Mouse (Mus musculus) brain, adult 10 weeks (tissue): ENCODE data around the gene Morc2a. TPM values are rescaled to one million over a fixed set of nuclear protein-coding genes. Genes with fewer than 3 reads are reported as not detected.

Experiments
- polyA plus RNA-seq: library from polyadenylated mRNA; stranded (reverse); fragments of 350-450 nt; fragmentation: Illumina TruSeq; extraction: RNeasy Lipid Tissue Mini Kit (QIAGEN cat#74804); gene quantifications from one replicate; pipeline ENCODE4 v1.2.3, GENCODE M21; 2015; ENCODE audit warnings: low read depth, low replicate concordance

Morc2a gene
- 25.8 TPM for polyA plus RNA-seq

DNA sequence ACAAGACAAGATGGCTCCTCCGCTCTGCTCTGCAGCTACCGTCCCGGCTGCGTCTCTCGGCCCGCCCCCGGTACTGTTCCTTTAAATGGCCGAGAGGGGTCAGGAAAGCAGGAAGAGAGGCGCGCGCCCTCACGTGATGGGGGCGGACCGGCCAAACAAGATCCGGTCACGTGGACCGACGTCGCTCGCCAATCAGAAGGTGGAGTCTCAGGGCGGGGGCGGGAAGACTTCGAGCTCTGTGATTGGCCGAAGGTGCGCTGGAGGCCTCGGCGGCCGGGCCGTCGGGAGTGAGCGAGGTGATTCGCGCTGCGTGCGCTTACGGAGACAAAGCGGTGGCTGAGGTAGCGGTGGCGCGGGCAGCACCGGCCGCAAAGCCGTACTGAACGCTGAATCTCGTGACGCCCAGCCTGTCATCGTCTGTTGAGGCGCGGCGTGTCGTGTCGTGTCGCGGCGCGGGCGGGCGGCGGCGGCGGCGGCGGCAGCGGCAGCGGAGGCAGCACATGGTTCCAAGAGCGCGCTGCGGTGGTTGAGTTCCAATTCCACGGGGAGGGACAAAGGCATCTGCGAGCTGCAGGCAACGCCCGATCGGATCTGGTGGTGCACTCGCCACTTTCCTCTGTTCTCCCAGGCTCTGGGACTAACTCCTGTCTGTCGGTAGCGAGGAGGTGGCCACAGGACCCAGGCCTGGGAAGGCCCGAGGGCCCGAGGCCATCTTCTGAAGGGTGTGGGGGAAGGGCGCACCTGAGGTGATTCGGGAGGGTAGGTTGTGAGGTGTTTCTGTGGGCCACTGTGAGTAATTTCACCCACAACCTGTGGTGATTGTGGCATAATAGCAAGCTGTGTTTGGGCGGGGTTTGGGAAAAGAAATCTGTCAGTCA lies at the start of gene Morc2a:
TSS of gene Morc2a (plus strand) at position 228 of the 878 bp plus-strand sequence.

Other genes with a start within 250 kb of the Morc2a start
- gene Limk2, start 240.0 kb upstream of the Morc2a start, polyA plus RNA-seq = 105 TPM
- gene Rnf185, start 196.8 kb upstream of the Morc2a start, polyA plus RNA-seq = 29.3 TPM
- 2.9 TPM for gene Pla2g3, start 160.9 kb upstream of the Morc2a start, polyA plus RNA-seq
- gene Inpp5j, start 144.4 kb upstream of the Morc2a start, polyA plus RNA-seq = 39.3 TPM
- 285 TPM for gene Selenom, start 134.5 kb upstream of the Morc2a start, polyA plus RNA-seq
- 6.2 TPM for gene Smtn, start 108.6 kb upstream of the Morc2a start, polyA plus RNA-seq
- 82.7 TPM for gene Osbp2, start 214.7 kb downstream of the Morc2a start, polyA plus RNA-seq
- gene 4921536K21Rik, start 245.9 kb downstream of the Morc2a start, polyA plus RNA-seq = 0.61 TPM
- gene Dusp18, start 246.0 kb downstream of the Morc2a start, polyA plus RNA-seq = 13.6 TPM